Mouse (Mus musculus) spleen, adult 2 months (tissue): Measurements from ENCODE around the gene Zfp143.

Source experiments
- CTCF ChIP-seq: fragments of 200-500 bp; IDR thresholded peaks from 2 replicates; pipeline ENCODE4 v1.5.1; 2011; ENCODE audit warnings: mild to moderate bottlenecking, inconsistent platforms; ENCODE audit not compliant: insufficient read depth, insufficient read length, insufficient replicate concordance; ENCODE audit errors: extremely low read depth
- POLR2A ChIP-seq: fragments of 200-500 bp; IDR thresholded peaks from 2 replicates; pipeline ENCODE4 v1.6.1; 2011; ENCODE audit warnings: low read depth, low read length, inconsistent platforms

DNA sequence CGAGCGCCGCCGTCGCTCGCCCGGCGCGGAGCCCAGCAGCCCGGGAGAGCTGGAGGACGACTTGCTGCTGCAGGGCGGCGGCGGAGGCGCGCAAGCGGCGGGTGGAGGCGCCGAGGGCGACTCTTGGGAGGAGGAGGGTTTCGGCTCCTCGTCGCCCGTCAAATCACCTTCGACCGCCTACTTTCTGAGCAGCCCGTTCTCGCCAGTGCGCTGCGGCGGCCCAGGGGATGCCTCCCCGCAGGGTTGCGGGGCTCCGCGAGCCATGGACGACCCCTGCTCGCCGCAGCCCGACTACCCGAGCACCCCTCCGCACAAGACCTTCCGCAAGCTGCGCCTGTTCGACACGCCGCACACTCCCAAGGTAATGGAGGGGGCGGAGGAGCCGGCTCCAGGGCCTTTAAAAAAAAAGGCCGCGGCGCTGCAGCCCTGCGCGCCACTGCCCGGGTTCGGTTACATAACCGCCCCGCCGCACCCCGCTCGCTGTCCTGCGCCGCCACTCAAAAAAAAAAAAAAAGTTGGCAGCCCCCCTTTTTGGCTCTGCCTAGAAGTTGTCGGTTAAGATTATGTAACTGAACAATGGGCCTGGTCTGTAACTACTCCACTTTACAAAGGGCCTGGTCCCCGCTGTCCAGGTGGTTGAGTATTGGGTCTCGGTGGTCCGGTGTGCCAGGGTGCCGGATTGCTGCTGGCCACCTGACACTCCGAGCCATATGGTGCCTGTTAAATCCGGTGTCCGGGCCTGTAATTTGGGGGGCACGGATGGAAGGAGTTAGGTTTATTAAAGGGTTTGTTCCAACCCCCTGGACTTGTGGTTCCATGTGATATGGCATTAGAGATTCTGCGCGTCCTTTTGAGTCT lies 61.8 kb downstream of the Zfp143 start:
- TF ChIP-seq POLR2A (no peak), CTCF (no peak)
